24 mouse cellular contexts compared by ENCODE assay signal in genomic region chr5:84184189-84184588, GRCm38 (mm10).
A peak's percentile ranks its signal among the peaks of the same experiment; 100 is the strongest.
DNase-seq lines count a peak whose midpoint lies in the region; ATAC-seq lines count a peak whose summit lies in the region.
"Had no signal": no experiment of that assay in that cellular context is flagged by ENCODE, and none has a peak within 500 bp of the region (broad histone marks: within the 10 kb centered on the region; RNA-seq: fewer than 3 reads in every experiment).

No protein-coding gene starts in this region.

- 0 out of 2 replicates have a peak, but pooled peaks have one; percentile 26 for ATAC-seq in forebrain, embryonic 14.5 days
- no peak for ATAC-seq in forebrain, embryonic 16.5 days
- ATAC-seq in midbrain, embryonic 14.5 days (ENCODE audit: low FRiP score, low TSS enrichment): no peak
- ATAC-seq in midbrain, embryonic 13.5 days: no peak
- ATAC-seq in midbrain, embryonic 16.5 days: peak; percentile 62; the same call in 1 of the 2 replicates
- ATAC-seq: activated CD4-positive, CD25-positive, alpha-beta regulatory T cell, adult 4 months; CD4-positive, CD25-positive, alpha-beta regulatory T cell, adult 4 months; forebrain, postnatal 0 days; Patski had no signal

- 90% methylated on average over 8 of the region's 8 CpGs for WGBS in forebrain, embryonic 14.5 days
- WGBS in forebrain, embryonic 16.5 days: 89% methylated on average over 8 of the region's 8 CpGs
- WGBS in midbrain, embryonic 14.5 days: 83% methylated on average over 8 of the region's 8 CpGs
- WGBS in midbrain, embryonic 13.5 days: 88% methylated on average over 8 of the region's 8 CpGs
- 76% methylated on average over 8 of the region's 8 CpGs for WGBS in midbrain, embryonic 16.5 days
- WGBS in midbrain, embryonic 10.5 days: 91% methylated on average over 8 of the region's 8 CpGs

- no peaks in the 10 kb centered on the region for H3K36me3 ChIP-seq in forebrain, embryonic 14.5 days (ENCODE audit: control insufficient read depth, insufficient read depth, low read length)
- H3K36me3 ChIP-seq in forebrain, embryonic 16.5 days (ENCODE audit: control insufficient read depth, insufficient read depth): no peaks in the 10 kb centered on the region
- H3K36me3 ChIP-seq in midbrain, embryonic 14.5 days (ENCODE audit: control insufficient read depth, insufficient read depth, low read length): no peaks in the 10 kb centered on the region
- H3K36me3 ChIP-seq in midbrain, embryonic 13.5 days: no peaks in the 10 kb centered on the region
- H3K36me3 ChIP-seq in midbrain, embryonic 16.5 days (ENCODE audit: control insufficient read depth, insufficient read depth, low read length): no peaks in the 10 kb centered on the region
- H3K36me3 ChIP-seq in midbrain, embryonic 10.5 days: no peaks in the 10 kb centered on the region
- H3K36me3 ChIP-seq: embryonic facial prominence, embryonic 10.5 days; embryonic facial prominence, embryonic 12.5 days; G1E had no signal

- no peak overlapping the region for H3K4me3 ChIP-seq in forebrain, embryonic 14.5 days (ENCODE audit: low read depth, low read length)
- no peak overlapping the region for H3K4me3 ChIP-seq in forebrain, embryonic 16.5 days (replicated peaks; ENCODE audit: low read length)
- no peak overlapping the region for H3K4me3 ChIP-seq in midbrain, embryonic 14.5 days (replicated peaks; ENCODE audit: low read depth, low read length)
- no peak overlapping the region for H3K4me3 ChIP-seq in midbrain, embryonic 13.5 days (replicated peaks)
- H3K4me3 ChIP-seq in midbrain, embryonic 16.5 days (ENCODE audit: low read depth, low read length): no peak overlapping the region
- no peak overlapping the region for H3K4me3 ChIP-seq in midbrain, embryonic 10.5 days
- H3K4me3 ChIP-seq: embryonic facial prominence, embryonic 10.5 days; embryonic facial prominence, embryonic 12.5 days had no signal

- peak; percentile 16 for DNase-seq in forebrain, embryonic 14.5 days (ENCODE audit: low spot score)
- DNase-seq in midbrain, embryonic 14.5 days: peak; percentile 9
- DNase-seq in midbrain, embryonic 10.5 days (ENCODE audit: low spot score): no peak
- no peak for DNase-seq in spleen, postnatal 4 days (ENCODE audit: low spot score in 2 of 2)
- DNase-seq: adrenal gland, adult 8-10 months; adrenal gland, postnatal 14 days; adrenal gland, postnatal 36 days; B cell, adult 2 months; cerebellum, adult 11-12 months; cerebellum, adult 2 months; cerebellum, adult 9-10 months; cerebellum, postnatal 10 days; cerebellum, postnatal 25 days; forebrain, postnatal 0 days had no signal

- H3K4me2 ChIP-seq in forebrain, embryonic 14.5 days (ENCODE audit: low read length): no peak overlapping the region
- no peak overlapping the region for H3K4me2 ChIP-seq in forebrain, embryonic 16.5 days (ENCODE audit: low read length)
- no peak overlapping the region for H3K4me2 ChIP-seq in midbrain, embryonic 14.5 days (ENCODE audit: low read length)
- H3K4me2 ChIP-seq in midbrain, embryonic 13.5 days (replicated peaks): no peak overlapping the region
- H3K4me2 ChIP-seq in midbrain, embryonic 16.5 days (ENCODE audit: low read length): no peak overlapping the region
- H3K4me2 ChIP-seq: embryonic facial prominence, embryonic 12.5 days had no signal

- no peak overlapping the region for H3K9ac ChIP-seq in forebrain, embryonic 14.5 days (ENCODE audit: low read length)
- no peak overlapping the region for H3K9ac ChIP-seq in forebrain, embryonic 16.5 days (replicated peaks; ENCODE audit: low read depth, low read length)
- no peak overlapping the region for H3K9ac ChIP-seq in midbrain, embryonic 14.5 days (replicated peaks; ENCODE audit: low read length)
- no peak overlapping the region for H3K9ac ChIP-seq in midbrain, embryonic 13.5 days (replicated peaks)
- no peak overlapping the region for H3K9ac ChIP-seq in midbrain, embryonic 16.5 days (ENCODE audit: low read depth, low read length)
- H3K9ac ChIP-seq: embryonic facial prominence, embryonic 12.5 days; forebrain, postnatal 0 days had no signal

- H3K27me3 ChIP-seq in forebrain, embryonic 14.5 days (replicated peaks; ENCODE audit: control insufficient read depth, insufficient read depth, low read length): no peaks in the 10 kb centered on the region
- H3K27me3 ChIP-seq in forebrain, embryonic 16.5 days (replicated peaks; ENCODE audit: control insufficient read depth, insufficient read depth, low read length): no peaks in the 10 kb centered on the region
- H3K27me3 ChIP-seq in midbrain, embryonic 14.5 days (ENCODE audit: control insufficient read depth, insufficient read depth, low read length): no peaks in the 10 kb centered on the region
- H3K27me3 ChIP-seq in midbrain, embryonic 13.5 days: no peaks in the 10 kb centered on the region
- H3K27me3 ChIP-seq in midbrain, embryonic 16.5 days (ENCODE audit: control insufficient read depth, insufficient read depth, low read depth, low read length): no peaks in the 10 kb centered on the region
- H3K27me3 ChIP-seq in midbrain, embryonic 10.5 days (ENCODE audit: low read depth, poor library complexity, severe bottlenecking): no peaks in the 10 kb centered on the region
- H3K27me3 ChIP-seq: CH12.LX; embryonic facial prominence, embryonic 12.5 days; Patski had no signal

- H3K9me3 ChIP-seq in forebrain, embryonic 14.5 days (replicated peaks; ENCODE audit: control insufficient read depth, low read length): no peaks in the 10 kb centered on the region
- no peaks in the 10 kb centered on the region for H3K9me3 ChIP-seq in forebrain, embryonic 16.5 days (ENCODE audit: control insufficient read depth, low read length)
- H3K9me3 ChIP-seq in midbrain, embryonic 14.5 days (ENCODE audit: control insufficient read depth, low read length): no peaks in the 10 kb centered on the region
- H3K9me3 ChIP-seq in midbrain, embryonic 13.5 days: no peaks in the 10 kb centered on the region
- H3K9me3 ChIP-seq in midbrain, embryonic 16.5 days (replicated peaks; ENCODE audit: control insufficient read depth, low read length, poor library complexity, severe bottlenecking): no peaks in the 10 kb centered on the region
- no peaks in the 10 kb centered on the region for H3K9me3 ChIP-seq in midbrain, embryonic 10.5 days (replicated peaks)
- H3K9me3 ChIP-seq: embryonic facial prominence, embryonic 10.5 days; embryonic facial prominence, embryonic 12.5 days; G1E had no signal

- no peaks in the 10 kb centered on the region for H3K4me1 ChIP-seq in forebrain, embryonic 14.5 days (ENCODE audit: control insufficient read depth, insufficient read depth, low read length)
- no peaks in the 10 kb centered on the region for H3K4me1 ChIP-seq in forebrain, embryonic 16.5 days (replicated peaks; ENCODE audit: control insufficient read depth, insufficient read depth, low read length)
- no peaks in the 10 kb centered on the region for H3K4me1 ChIP-seq in midbrain, embryonic 14.5 days (ENCODE audit: control insufficient read depth, insufficient read depth, low read length)
- no peaks in the 10 kb centered on the region for H3K4me1 ChIP-seq in midbrain, embryonic 13.5 days (replicated peaks)
- no peaks in the 10 kb centered on the region for H3K4me1 ChIP-seq in midbrain, embryonic 16.5 days (ENCODE audit: control insufficient read depth, insufficient read depth, low read length)
- H3K4me1 ChIP-seq in midbrain, embryonic 10.5 days: no peaks in the 10 kb centered on the region
- H3K4me1 ChIP-seq: embryonic facial prominence, embryonic 10.5 days; embryonic facial prominence, embryonic 12.5 days had no signal

- H3K27ac ChIP-seq in forebrain, embryonic 14.5 days (ENCODE audit: low read depth, low read length): peak overlapping the region; percentile 27; the same call in 1 of the 2 replicates
- no peak overlapping the region for H3K27ac ChIP-seq in forebrain, embryonic 16.5 days (ENCODE audit: low read length)
- no peak overlapping the region for H3K27ac ChIP-seq in midbrain, embryonic 14.5 days (replicated peaks; ENCODE audit: low read depth, low read length)
- H3K27ac ChIP-seq in midbrain, embryonic 13.5 days: no peak overlapping the region
- no peak overlapping the region for H3K27ac ChIP-seq in midbrain, embryonic 16.5 days (ENCODE audit: low read length)
- no peak overlapping the region for H3K27ac ChIP-seq in midbrain, embryonic 10.5 days (replicated peaks)
- H3K27ac ChIP-seq: embryonic facial prominence, embryonic 10.5 days; embryonic facial prominence, embryonic 12.5 days had no signal

Comparison
In these comparisons a context has a peak if more than half of its experiments do, and no peak if none do; other contexts are left out.
1. ATAC-seq: peak in forebrain, embryonic 14.5 days (single experiment) and midbrain, embryonic 16.5 days (single experiment); none in forebrain, embryonic 16.5 days (single experiment), midbrain, embryonic 14.5 days (single experiment) and midbrain, embryonic 13.5 days (single experiment).
2. DNase-seq: peak in forebrain, embryonic 14.5 days (single experiment) and midbrain, embryonic 14.5 days (single experiment); none in midbrain, embryonic 10.5 days (single experiment) and spleen, postnatal 4 days (0 of 2).